Mouse (Mus musculus): ENCODE data around the gene Rab3d. TPM values are rescaled to one million over a fixed set of nuclear protein-coding genes. Genes with fewer than 3 reads are reported as not detected.
A peak's percentile ranks its signal among the peaks of the same experiment; 100 is the strongest.
"Not testable (repeated sequence)": the region's sequence is repeated elsewhere in the genome, so short reads cannot be mapped to it uniquely, and the experiment has no call there.

Gene Rab3d
- total RNA-seq, 4 experiments from 2014 or later, result 16.9 to 23.5 (median 21.1) TPM

- DNase-seq (ENCODE audit: low spot score in 2 of 2), result no peak
Observed at GRCm38 (mm10) chr9:21909474-21910223, 8.3 kb downstream of the Rab3d start.

GRCm38 (mm10) chr9:21908216-21908615, 9.8 kb downstream of the Rab3d start:
- no peak for DNase-seq (ENCODE audit: low spot score in 2 of 2)

GRCm38 (mm10) chr9:21904031-21904430, 14.0 kb downstream of the Rab3d start:
- DNase-seq (ENCODE audit: low spot score in 2 of 2), result no peak

GRCm38 (mm10) chr9:21901223-21901820, 16.7 kb downstream of the Rab3d start:
- DNase-seq (ENCODE audit: low spot score in 2 of 2), result peak; percentile 76 to 78

GRCm38 (mm10) chr9:21889229-21889628, 28.8 kb downstream of the Rab3d start:
- no peak for DNase-seq (ENCODE audit: low spot score in 2 of 2)

- no peak for DNase-seq (ENCODE audit: low spot score in 2 of 2)
Observed at GRCm38 (mm10) chr9:21876601-21877000, 41.4 kb downstream of the Rab3d start.

- no peak for DNase-seq (ENCODE audit: low spot score in 2 of 2)
Observed at GRCm38 (mm10) chr9:21872204-21872603, 45.8 kb downstream of the Rab3d start.

GRCm38 (mm10) chr9:21870879-21871524, 47.0 kb downstream of the Rab3d start:
- peak in 1 of 2 experiments; percentile 39 for DNase-seq (ENCODE audit: low spot score in 2 of 2)

- DNase-seq (ENCODE audit: low spot score in 2 of 2), result peak in 1 of 2 experiments; percentile 36
Observed at GRCm38 (mm10) chr9:21869290-21869689, 48.7 kb downstream of the Rab3d start.

- DNase-seq (ENCODE audit: low spot score in 2 of 2), result no peak
Observed at GRCm38 (mm10) chr9:21867726-21868125, 50.3 kb downstream of the Rab3d start.

- DNase-seq (ENCODE audit: low spot score in 2 of 2), result no peak
Observed at GRCm38 (mm10) chr9:21866641-21867040, 51.4 kb downstream of the Rab3d start.

- no peak for DNase-seq (ENCODE audit: low spot score in 2 of 2)
Observed at GRCm38 (mm10) chr9:21865673-21866398, 52.2 kb downstream of the Rab3d start.

- no peak for DNase-seq (ENCODE audit: low spot score in 2 of 2)
Observed at GRCm38 (mm10) chr9:21862181-21862580, 55.8 kb downstream of the Rab3d start.

- DNase-seq (ENCODE audit: low spot score in 2 of 2), result not testable (repeated sequence)
Observed at GRCm38 (mm10) chr9:21860349-21860748, 57.6 kb downstream of the Rab3d start.

- DNase-seq (ENCODE audit: low spot score in 2 of 2), result no peak
Observed at GRCm38 (mm10) chr9:21859606-21860005, 58.4 kb downstream of the Rab3d start.

GRCm38 (mm10) chr9:21858084-21858483, 59.9 kb downstream of the Rab3d start:
- DNase-seq (ENCODE audit: low spot score in 2 of 2), result no peak

GRCm38 (mm10) chr9:21857501-21857900, 60.5 kb downstream of the Rab3d start:
- DNase-seq (ENCODE audit: low spot score in 2 of 2), result no peak

Other genes starting within 250 kb of the Rab3d start
- 10 to 100 TPM; 16.7 to 38.7 (median 26.4) TPM for gene Ldlr, start 194.7 kb downstream of the Rab3d start, total RNA-seq (2022)
- gene Spc24, start 157.9 kb downstream of the Rab3d start, total RNA-seq (2022), result 1 to 10 TPM in 2 of 4 experiments, under 1 TPM in 2; 0.45 to 4.3 (median 2.1) TPM
- 10 to 100 TPM in 2 of 4 experiments, 1 to 10 TPM in 2; 7.2 to 10.1 (median 9.3) TPM for gene Kank2, start 119.4 kb downstream of the Rab3d start, total RNA-seq (2022)
- not detected for gene Angptl8, start 82.7 kb downstream of the Rab3d start, total RNA-seq (2022)
- 10 to 100 TPM; 12.7 to 23.0 (median 19.2) TPM for gene Dock6, start 65.6 kb downstream of the Rab3d start, total RNA-seq (2022)
- 10 to 100 TPM; 18.7 to 22.5 (median 21.8) TPM for gene Ccdc159, start 9.3 kb upstream of the Rab3d start, total RNA-seq (2022)
- 10 to 100 TPM; 42.8 to 49.1 (median 43.5) TPM for gene Tmem205, start 9.4 kb upstream of the Rab3d start, total RNA-seq (2022)
- gene Plppr2, start 18.8 kb upstream of the Rab3d start, total RNA-seq (2022), result 100 to 1,000 TPM; 229 to 244 (median 235) TPM
- 10 to 100 TPM; 12.0 to 14.0 (median 13.1) TPM for gene Swsap1, start 37.6 kb upstream of the Rab3d start, total RNA-seq (2022)
- 10 to 100 TPM in 1 of 4 experiments, 1 to 10 TPM in 3; 6.6 to 11.3 (median 8.2) TPM for gene Epor, start 45.3 kb upstream of the Rab3d start, total RNA-seq (2022)
- gene Rgl3, start 71.3 kb upstream of the Rab3d start, total RNA-seq (2022), result 1 to 10 TPM; 2.2 to 4.2 (median 2.6) TPM
- 10 to 100 TPM in 1 of 4 experiments, 1 to 10 TPM in 3; 6.5 to 12.3 (median 8.3) TPM for gene Ccdc151, start 84.4 kb upstream of the Rab3d start, total RNA-seq (2022)
- 100 to 1,000 TPM in 3 of 4 experiments, 10 to 100 TPM in 1; 98.6 to 109 (median 104) TPM for gene Prkcsh, start 84.6 kb upstream of the Rab3d start, total RNA-seq (2022)
- gene Elavl3, start 133.8 kb upstream of the Rab3d start, total RNA-seq (2022), result 100 to 1,000 TPM; 126 to 166 (median 145) TPM
- gene Gm49318, start 153.1 kb upstream of the Rab3d start, total RNA-seq (2022), result not detected
- 10 to 100 TPM; 22.9 to 26.6 (median 23.9) TPM for gene Zfp653, start 153.2 kb upstream of the Rab3d start, total RNA-seq (2022)
- gene Ecsit, start 167.2 kb upstream of the Rab3d start, total RNA-seq (2022), result 10 to 100 TPM; 43.7 to 51.6 (median 45.7) TPM
- gene Cnn1, start 181.0 kb upstream of the Rab3d start, total RNA-seq (2022), result 1 to 10 TPM in 3 of 4 experiments, under 1 TPM in 1; 0.63 to 3.0 (median 1.0) TPM
- gene Elof1, start 199.0 kb upstream of the Rab3d start, total RNA-seq (2022), result 10 to 100 TPM; 55.4 to 61.7 (median 59.4) TPM
- gene Acp5, start 217.5 kb upstream of the Rab3d start, total RNA-seq (2022), result under 1 TPM in 3 of 4 experiments, not detected in 1; 0.54 to 0.98 (median 0.65) TPM
- gene Pigyl, start 238.7 kb upstream of the Rab3d start, total RNA-seq (2022), result 10 to 100 TPM; 37.1 to 47.5 (median 41.4) TPM

Measured in layer of hippocampus, adult 8-10 months (tissue).